Mouse (Mus musculus): Measurements from ENCODE around the gene Myo19.

Gene Myo19

DNA sequence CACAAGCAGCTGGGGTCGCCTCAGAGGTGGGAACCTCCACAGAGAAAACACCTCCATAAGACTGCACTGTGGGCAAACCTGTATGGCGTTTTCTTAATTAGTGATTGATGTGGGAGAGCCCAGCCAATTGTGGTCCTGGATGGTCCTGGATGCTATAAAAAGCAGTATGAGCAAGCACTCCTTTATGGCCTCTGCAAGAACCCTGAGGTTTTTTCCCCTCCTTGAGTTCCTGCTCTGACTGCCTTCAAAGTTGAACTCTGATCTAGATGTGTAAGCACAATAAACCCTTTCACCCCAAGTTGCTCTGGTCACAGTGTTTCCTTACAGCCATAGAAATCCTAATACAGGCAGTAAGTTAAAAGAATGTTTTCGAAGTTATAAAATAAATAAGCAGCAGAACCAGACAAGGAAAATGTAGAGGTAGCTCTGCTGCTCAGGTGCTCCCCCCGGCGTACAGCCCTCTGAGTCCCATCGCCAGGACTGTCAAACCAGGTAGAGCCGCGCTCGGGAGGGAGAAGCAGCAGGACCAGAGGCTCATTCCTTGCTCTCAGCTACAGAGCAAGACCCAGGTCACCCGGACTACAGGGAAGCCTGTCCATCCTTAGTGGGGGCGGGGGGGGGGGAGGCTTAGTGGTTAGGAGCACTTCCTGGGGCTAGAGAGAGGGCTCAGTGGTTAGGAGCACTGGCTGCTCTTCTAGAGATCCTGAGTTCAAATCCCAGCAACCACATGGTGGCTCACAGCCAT lies 7.0 kb downstream of the Myo19 start:
- no peak for DNase-seq (ENCODE audit: low read depth)

- DNase-seq (ENCODE audit: low read depth), result no peak
Observed at GRCm38 (mm10) chr11:84888025-84888424, 8.1 kb downstream of the Myo19 start.

DNA sequence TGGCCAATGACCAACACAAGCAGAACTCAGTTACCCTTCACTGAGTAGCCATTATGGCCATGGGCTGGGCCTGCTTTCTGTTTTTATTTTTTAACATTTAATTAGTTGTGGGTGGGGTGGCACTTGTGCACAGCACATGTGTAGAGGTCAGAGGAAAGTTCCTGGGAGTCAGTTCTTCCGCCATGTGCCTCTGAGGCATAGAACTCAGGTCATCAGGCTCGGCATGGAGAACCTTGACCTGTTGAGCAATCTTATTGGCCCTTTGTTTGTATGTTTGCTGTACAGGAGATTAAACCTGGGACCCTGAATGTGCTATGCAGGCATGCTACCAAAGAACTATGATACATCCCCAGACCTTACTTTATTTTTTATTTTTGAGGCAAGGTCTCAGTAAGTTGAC lies 9.5 kb downstream of the Myo19 start:
- no peak for DNase-seq (ENCODE audit: low read depth)

- no peak for DNase-seq (ENCODE audit: low read depth)
Observed at GRCm38 (mm10) chr11:84891705-84892104, 11.8 kb downstream of the Myo19 start.

DNA sequence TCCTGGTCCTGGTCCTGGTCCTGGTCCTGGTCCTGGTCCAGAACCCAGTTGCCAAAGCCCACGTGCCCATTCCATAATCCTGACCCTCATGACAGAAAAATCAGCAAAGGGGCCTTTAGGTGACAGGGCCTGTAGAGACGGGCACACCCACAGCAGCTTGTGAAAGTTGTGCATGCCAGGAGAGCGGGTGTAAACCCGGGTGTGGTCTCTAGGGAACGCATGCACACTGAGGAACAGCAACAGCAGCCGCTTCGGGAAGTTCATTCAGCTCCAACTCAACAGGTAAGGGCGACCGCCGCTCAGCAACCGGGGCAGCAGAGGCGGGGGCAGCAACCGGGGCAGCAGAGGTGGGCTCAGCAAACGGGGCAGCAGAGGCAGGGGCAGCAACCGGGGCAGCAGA lies 13.2 kb downstream of the Myo19 start:
- no peak for DNase-seq (ENCODE audit: low read depth)

DNA sequence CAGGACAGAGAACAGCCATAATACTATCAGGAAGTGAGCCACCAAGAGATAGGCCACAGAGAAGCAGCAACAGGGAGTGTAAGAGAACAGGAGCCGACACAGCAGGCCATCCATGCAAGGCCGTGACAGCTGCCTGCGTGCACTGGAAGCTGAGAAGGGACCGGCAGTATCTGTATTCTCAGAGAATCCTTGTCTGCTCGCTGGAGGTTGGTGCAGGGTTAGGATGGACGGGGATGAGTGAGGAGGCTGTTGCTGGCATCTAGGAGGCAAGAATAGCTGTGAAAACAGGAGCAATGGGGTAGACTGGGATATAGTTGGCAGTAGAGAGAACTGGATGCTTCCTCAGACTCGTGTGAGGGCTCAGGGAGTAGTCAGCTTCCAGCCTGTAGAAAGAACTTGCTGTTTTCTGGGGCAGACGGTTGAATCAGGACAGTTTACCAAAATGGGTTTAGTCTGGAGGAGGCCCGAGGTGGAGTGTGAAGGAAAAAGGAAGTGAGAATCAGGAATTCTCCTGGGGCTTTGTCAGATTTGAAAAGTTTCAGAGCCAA lies 24.7 kb downstream of the Myo19 start:
- DNase-seq (ENCODE audit: low read depth), result no peak

DNA sequence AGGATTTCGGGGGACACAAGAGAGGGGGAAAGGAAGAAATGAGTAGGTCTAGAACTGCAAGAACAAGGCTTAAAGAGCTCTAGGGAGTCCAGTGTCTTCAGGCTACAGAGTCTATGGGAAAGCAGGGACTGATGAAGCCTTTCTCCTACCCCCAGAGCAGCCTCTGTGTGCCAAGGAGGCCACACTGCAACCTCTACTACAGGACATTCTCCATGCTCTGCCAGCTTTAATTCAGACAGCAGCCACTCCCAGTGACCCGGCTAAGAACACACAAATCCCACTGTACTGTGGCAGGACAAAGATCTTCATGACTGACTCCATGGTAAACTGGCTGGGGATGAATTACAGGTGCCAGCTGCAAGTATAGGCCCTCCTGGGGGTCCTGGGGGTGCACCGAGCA lies 27.1 kb downstream of the Myo19 start:
- DNase-seq (ENCODE audit: low read depth), result no peak

GRCm38 (mm10) chr11:84908480-84908879 lies 28.5 kb downstream of the Myo19 start:
- no peak for DNase-seq (ENCODE audit: low read depth)

- no peak for DNase-seq (ENCODE audit: low read depth)
Observed at GRCm38 (mm10) chr11:84910411-84910810, 30.5 kb downstream of the Myo19 start.

DNA sequence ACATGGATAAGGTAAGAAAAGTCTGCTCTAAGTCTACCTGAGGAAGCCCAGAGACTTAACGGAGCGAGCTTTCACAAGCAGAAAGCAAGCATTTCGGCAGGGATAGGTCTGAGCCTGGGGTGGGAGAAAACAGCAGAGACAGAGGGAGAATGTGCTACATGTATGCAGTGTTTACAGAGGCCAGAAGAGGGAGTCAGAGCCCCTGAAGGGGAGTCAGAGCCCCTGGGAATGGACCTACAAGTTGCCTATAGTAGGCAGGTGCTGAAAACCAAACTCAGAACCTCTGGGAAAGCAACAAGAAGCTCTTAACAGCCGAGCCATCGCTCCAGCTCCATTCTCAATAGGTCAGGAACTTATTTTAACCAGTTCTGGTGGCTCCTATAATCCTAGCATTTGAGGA lies 34.7 kb downstream of the Myo19 start:
- DNase-seq (ENCODE audit: low read depth), result no peak

GRCm38 (mm10) chr11:84916053-84916702 lies 36.2 kb downstream of the Myo19 start, which contains the start of gene Znhit3:
Znhit3 (minus strand) TSS chr11:84916366.
- DNase-seq (ENCODE audit: low read depth), result peak; percentile 83

DNA sequence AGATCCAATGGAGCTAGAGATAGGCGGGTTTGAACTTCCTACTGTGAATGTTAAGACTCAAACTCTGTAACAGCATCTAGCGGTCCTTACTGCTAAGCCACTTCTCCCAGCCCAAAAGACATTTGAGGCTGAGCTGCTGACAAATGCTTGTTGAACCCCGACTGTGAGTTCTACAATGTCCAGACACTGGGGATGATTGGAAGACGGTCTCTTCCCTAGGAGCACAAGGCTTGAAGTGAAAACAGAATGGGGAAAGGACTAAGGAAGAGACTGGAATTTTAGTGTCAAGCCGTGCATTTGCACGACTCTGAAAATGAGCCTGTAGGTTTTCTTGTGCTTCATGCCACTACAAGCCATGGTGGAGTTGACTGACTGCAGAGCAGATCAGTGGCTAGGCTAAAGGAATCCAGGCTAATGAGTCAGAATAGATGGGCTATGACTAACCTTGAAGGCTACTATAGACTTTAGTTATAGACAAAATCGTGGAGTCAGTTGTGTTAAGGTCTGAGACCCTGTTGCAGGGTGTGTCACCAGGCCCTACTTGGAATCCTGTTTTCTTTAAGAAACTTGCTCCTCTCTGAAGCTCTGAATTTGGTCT lies 36.9 kb downstream of the Myo19 start:
- DNase-seq (ENCODE audit: low read depth), result no peak

GRCm38 (mm10) chr11:84918425-84918824 lies 38.5 kb downstream of the Myo19 start:
- DNase-seq (ENCODE audit: low read depth), result peak; percentile 79

DNA sequence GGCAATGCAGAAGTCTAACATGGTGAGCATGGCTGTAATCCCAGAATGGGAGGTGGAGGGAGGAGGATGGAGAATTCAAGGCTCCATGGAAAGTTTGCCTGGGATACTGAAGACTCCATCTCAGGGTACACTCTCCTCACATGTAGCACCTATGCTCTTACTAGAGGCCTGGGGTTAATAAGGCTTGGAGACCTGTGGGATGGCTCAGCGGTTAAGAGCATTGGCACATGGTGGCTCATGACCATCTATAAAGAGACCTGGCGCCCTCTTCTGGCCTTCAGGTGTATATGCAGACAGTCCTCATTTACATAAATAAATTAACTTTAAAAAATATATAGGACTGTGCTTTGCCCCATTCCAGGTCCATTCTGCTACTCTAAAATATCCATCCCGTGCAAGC lies 39.3 kb downstream of the Myo19 start:
- DNase-seq (ENCODE audit: low read depth), result peak; percentile 38

- no peak for DNase-seq (ENCODE audit: low read depth)
Observed at GRCm38 (mm10) chr11:84919951-84920350, 40.0 kb downstream of the Myo19 start.

DNA sequence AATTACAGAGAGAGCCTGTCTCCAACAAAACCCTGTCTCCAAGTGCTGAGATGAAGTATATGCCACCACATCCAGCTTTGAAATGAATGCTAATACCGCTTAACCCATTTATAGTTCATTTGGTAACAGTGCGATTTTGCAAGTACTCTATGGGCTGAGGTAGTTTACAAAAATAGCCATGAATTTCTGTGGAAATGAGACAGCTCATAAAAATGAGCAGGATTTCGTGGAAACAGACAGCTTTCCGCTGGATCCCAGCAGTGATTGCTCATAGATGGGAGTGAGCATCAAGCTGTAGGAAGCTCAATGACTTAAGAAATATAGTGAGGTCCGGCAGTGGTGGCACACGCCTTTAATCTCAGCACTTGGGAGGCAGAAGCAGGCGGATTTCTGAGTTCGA lies 41.0 kb downstream of the Myo19 start:
- DNase-seq (ENCODE audit: low read depth), result no peak

DNA sequence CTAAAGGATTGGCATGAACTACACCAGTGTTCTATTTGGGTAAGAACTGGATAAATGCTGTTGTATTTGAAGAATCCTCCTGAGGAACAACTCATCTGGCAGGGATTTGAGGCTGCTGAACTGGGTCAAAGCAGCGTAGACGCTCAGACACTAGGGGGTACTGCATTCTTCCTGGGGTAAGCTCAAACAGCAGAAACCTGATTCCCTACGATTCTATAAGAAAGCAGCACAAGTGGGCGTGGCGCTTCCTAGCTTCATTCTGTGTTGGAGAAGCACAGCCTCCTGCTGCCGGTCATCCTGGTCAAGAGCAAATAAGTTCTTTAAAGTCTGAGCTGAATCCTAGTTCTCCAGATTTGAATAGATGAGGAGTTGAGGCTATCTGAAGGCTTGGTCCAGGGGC lies 52.3 kb downstream of the Myo19 start:
- no peak for DNase-seq (ENCODE audit: low read depth)

DNA sequence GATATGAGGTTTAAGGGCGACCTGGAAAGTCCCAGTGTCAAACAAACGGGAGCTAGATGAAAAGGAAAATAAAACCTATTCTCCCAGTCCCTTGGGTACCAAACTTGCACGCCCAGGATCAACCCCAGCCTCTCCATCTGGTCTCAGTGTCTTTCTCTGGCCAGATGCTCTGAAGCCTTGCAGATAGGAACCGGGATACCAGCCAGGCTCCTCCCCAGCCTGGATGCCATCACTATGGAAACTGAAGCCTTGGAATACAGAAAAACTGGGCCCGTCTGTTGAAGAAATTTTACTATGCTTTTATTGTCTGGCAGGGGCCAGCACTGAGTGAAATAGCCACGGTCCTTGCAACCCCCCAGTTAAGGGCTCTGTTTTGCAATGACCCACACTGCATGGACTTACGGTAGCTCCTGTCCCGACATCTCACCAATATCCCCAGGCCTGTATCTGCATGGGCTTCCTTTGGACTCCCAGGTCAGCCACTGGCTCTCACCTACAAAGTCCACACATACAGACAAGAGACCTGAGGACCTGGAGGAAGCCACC lies 59.6 kb downstream of the Myo19 start:
- DNase-seq (ENCODE audit: low read depth), result no peak

GRCm38 (mm10) chr11:84940140-84940539 lies 60.2 kb downstream of the Myo19 start:
- DNase-seq (ENCODE audit: low read depth), result no peak

GRCm38 (mm10) chr11:84943948-84944347 lies 64.0 kb downstream of the Myo19 start:
- DNase-seq (ENCODE audit: low read depth), result peak; percentile 66

DNA sequence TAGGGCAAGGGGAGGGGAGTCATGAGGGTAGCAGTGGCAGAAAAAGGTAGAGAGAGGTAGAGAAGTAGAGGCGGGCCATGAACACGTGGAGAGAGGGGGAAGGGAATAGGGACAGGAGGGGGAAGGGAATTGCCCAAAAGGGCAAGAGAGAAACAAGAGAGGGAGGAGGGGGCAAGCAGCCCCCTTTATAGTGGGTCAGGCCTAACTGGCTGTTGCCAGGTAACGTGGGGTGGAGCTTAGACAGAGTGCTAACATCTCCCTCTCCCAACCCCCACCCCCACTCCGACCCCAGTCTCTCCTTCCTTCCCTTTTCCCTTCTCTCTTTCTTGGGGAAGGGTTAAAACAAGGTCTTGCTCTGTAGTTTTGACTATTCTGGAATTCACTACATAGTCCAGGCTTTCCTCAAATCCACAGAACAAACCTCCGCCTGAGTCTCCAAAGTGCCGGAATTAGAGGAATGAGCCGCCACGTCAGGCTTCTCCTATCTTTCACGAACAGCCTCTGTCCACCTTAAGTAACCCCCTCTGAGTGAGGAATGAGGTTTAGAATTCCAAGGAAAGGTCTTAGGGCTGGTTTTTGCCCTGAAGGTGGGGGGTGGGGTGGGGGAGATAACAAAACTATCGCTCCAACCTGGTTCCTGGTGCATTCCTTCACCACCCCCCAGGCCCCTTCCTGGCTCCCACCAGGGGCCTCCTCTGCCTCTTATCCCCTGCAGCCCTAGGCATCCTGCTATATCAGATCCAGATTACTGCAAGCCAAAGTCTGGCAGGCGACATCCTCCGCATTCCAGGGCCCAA lies 64.9 kb downstream of the Myo19 start:
- no peak for DNase-seq (ENCODE audit: low read depth)

GRCm38 (mm10) chr11:84945841-84946240 lies 65.9 kb downstream of the Myo19 start:
- DNase-seq (ENCODE audit: low read depth), result no peak

All from c-Kit-positive CD71-negative TER-119-negative erythroid progenitor cells, embryonic 14.5 days (primary cell).